Mouse (Mus musculus) heart, adult 2 months (tissue): ENCODE measurements around the gene Sept11. TPM values are rescaled to one million over a fixed set of nuclear protein-coding genes. Genes with fewer than 3 reads are reported as not detected.
A peak's percentile ranks its signal among the peaks of the same experiment; 100 is the strongest.

ENCODE experiments used
- DNase-seq, 2 experiments: peaks; one replicate each; pipeline ENCODE4 v3.0.0; 2021
- H3K27ac ChIP-seq: fragments of 200-600 bp; 2 replicates; pipeline ENCODE4 v1.8.1; 2022
- H3K27me3 ChIP-seq: fragments of 200-500 bp; 2 replicates; pipeline ENCODE4 v1.6.1; 2012; ENCODE audit warnings: mild to moderate bottlenecking, low read length, inconsistent platforms, mixed read lengths; ENCODE audit not compliant: control insufficient read depth, insufficient read depth
- H3K36me3 ChIP-seq: fragments of 200-500 bp; 2 replicates; pipeline ENCODE4 v1.6.1; 2012; ENCODE audit warnings: low read length, inconsistent platforms; ENCODE audit not compliant: control insufficient read depth, insufficient read depth
- H3K4me1 ChIP-seq: fragments of 200-500 bp; 2 replicates; pipeline ENCODE4 v1.6.1; 2011; ENCODE audit warnings: low read length; ENCODE audit not compliant: control insufficient read depth, insufficient read depth
- H3K4me3 ChIP-seq: fragments of 200-600 bp; 2 replicates; pipeline ENCODE4 v1.8.1; 2022
- H3K79me2 ChIP-seq: fragments of 200-500 bp; replicated peaks from 2 replicates; pipeline ENCODE4 v1.6.1; 2012; ENCODE audit warnings: mild to moderate bottlenecking, inconsistent platforms, low read length, moderate library complexity, mixed read lengths; ENCODE audit not compliant: control insufficient read depth, insufficient read depth
- H3K9ac ChIP-seq: fragments of 200-500 bp; 2 replicates; pipeline ENCODE4 v1.6.1; 2012; ENCODE audit warnings: low read depth, mild to moderate bottlenecking, control low read depth, inconsistent platforms, low read length, mixed read lengths
- CTCF ChIP-seq: fragments of 200-600 bp; IDR thresholded peaks from 2 replicates; pipeline ENCODE4 v1.8.1; 2022; ENCODE audit warnings: antibody characterized with exemption, mild to moderate bottlenecking, moderate library complexity
- EP300 ChIP-seq: fragments of 200-500 bp; IDR thresholded peaks from 2 replicates; pipeline ENCODE4 v1.6.1; 2011; ENCODE audit warnings: low read depth, low read length, control low read depth; ENCODE audit not compliant: insufficient read depth
- POLR2A ChIP-seq: fragments of 200-500 bp; IDR thresholded peaks from 2 replicates; pipeline ENCODE4 v1.6.1; 2011; ENCODE audit warnings: mild to moderate bottlenecking, low read depth, low read length, control low read depth; ENCODE audit not compliant: insufficient read depth
- WGBS: fragments of 180-500 bp; shearing (Covaris S2); methylation state at CpG from one replicate; pipeline ENCODE4 v1.1.7; 2018; 5-methylcytosine and 5-hydroxymethylcytosine counted together
- intact Hi-C: fragments of 180-260 bp; cut with DNase I; formaldehyde crosslinking; loops from one replicate; pipeline ENCODE4 v1.15.1; 2025
- polyA plus RNA-seq: library from polyadenylated mRNA; depleted of rRNA; stranded (reverse); fragments of >200 nt; gene quantifications from 2 replicates; pipeline ENCODE4 v1.2.3, GENCODE M21; 2012; rRNA removed
- total RNA-seq, 2 experiments: library from RNA; stranded (reverse); gene quantifications; 2 replicates each; pipeline ENCODE4 v1.2.3; 2021

Sept11 gene
- total and polyA plus RNA-seq, 3 experiments: 15.6 to 34.0 (median 25.7) TPM

DNA sequence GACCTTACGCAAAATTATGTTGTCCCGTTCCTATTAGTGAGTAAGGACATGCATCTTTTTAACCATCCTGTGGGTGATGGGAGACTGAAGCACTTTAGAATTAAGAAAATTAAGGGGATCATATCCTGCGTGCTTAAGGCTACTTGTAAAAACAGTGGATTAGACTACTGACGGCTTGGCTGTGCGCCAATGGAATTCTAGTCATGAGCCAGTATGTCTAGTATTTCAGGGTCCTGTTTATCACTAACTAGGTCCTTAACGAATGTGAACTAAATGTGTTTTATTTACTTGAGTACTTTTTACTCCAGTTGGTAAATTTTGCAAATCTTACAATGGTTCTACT is 113.7 kb downstream of the Sept11 start:
- no peaks in the 10 kb centered on the region; the same call in none of the 2 replicates for H3K79me2 ChIP-seq
- H3K27ac ChIP-seq: peak overlapping the region; percentile 100
- intact Hi-C loops: no loop called here
- no peak for TF ChIP-seq POLR2A
- peaks cover 2% of the 10 kb centered on the region for H3K4me1 ChIP-seq
- DNase-seq: no peak
- no peaks in the 10 kb centered on the region for H3K27me3 ChIP-seq
- WGBS: 3% methylated on average over 6 of the region's 6 CpGs
- peaks cover 9% of the 10 kb centered on the region for H3K36me3 ChIP-seq
- peak overlapping the region; percentile 77 for H3K4me3 ChIP-seq
- H3K9ac ChIP-seq: peak overlapping the region; percentile 65; the same call in 1 of the 2 replicates

GRCm38 (mm10) chr5:93207555-93207954 is 114.3 kb downstream of the Sept11 start:
- no peak overlapping the region for H3K4me3 ChIP-seq
- H3K36me3 ChIP-seq: peaks cover 8% of the 10 kb centered on the region
- H3K9ac ChIP-seq: no peak overlapping the region
- peak overlapping the region; percentile 100; the same call in 1 of the 2 replicates for H3K27ac ChIP-seq
- WGBS: 89% methylated on average over 1 of the region's 1 CpGs
- H3K27me3 ChIP-seq: no peaks in the 10 kb centered on the region
- TF ChIP-seq EP300 (no peak), CTCF (no peak), POLR2A (no peak)
- intact Hi-C loops: no loop called here
- peaks cover 2% of the 10 kb centered on the region for H3K4me1 ChIP-seq
- no peaks in the 10 kb centered on the region; the same call in none of the 2 replicates for H3K79me2 ChIP-seq
- DNase-seq: no peak

- Histone ChIP-seq H3K27ac (no peak overlapping the region), H3K27me3 (no peaks in the 10 kb centered on the region), H3K4me1 (peaks cover 2% of the 10 kb centered on the region), H3K79me2 (no peaks in the 10 kb centered on the region), H3K9ac (no peak overlapping the region), H3K36me3 (no peaks in the 10 kb centered on the region), H3K4me3 (no peak overlapping the region)
- no peak for DNase-seq
- intact Hi-C loops: no loop called here
- WGBS: 82% methylated on average over 3 of the region's 3 CpGs
- TF ChIP-seq POLR2A (no peak), CTCF (no peak), EP300 (no peak)
Measured at GRCm38 (mm10) chr5:93218375-93218774, 125.1 kb downstream of the Sept11 start.

DNA sequence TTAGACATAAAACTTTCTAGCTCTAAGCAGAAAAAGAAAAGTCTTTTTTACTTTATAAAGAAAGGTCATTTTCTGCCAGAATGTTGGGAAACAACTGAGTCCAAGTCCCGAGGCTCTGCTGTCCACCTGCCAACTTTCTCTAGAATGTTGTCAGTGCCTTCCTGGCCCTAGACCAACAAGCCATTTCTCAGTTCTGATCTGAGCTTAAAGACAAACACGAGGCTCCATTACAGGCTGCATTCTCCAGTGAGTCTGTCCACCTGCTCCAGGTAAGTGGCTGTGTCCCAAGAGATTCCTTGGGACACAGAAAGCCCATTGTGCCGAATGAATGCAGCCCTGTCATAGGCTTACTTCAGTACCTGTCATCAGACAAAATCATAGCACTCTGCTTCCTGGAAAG is 128.4 kb downstream of the Sept11 start:
- peaks cover 2% of the 10 kb centered on the region; the same call in 1 of the 2 replicates for H3K27me3 ChIP-seq
- no peak for TF ChIP-seq EP300
- no peak for TF ChIP-seq CTCF
- no peak for TF ChIP-seq POLR2A
- H3K4me3 ChIP-seq: no peak overlapping the region
- H3K27ac ChIP-seq: no peak overlapping the region
- H3K4me1 ChIP-seq: peaks cover 2% of the 10 kb centered on the region
- intact Hi-C loops: no loop called here
- no peaks in the 10 kb centered on the region for H3K36me3 ChIP-seq
- peak; percentile 40 to 41 for DNase-seq
- H3K79me2 ChIP-seq: no peaks in the 10 kb centered on the region
- WGBS: 31% methylated on average over 3 of the region's 3 CpGs
- no peak overlapping the region for H3K9ac ChIP-seq

- no peaks in the 10 kb centered on the region for H3K79me2 ChIP-seq
- DNase-seq: no peak
- H3K27ac ChIP-seq: no peak overlapping the region
- H3K4me1 ChIP-seq: peaks cover 2% of the 10 kb centered on the region
- no peak overlapping the region for H3K4me3 ChIP-seq
- no peaks in the 10 kb centered on the region for H3K36me3 ChIP-seq
- intact Hi-C loops: no loop called here
- H3K9ac ChIP-seq: no peak overlapping the region
- peaks cover 2% of the 10 kb centered on the region; the same call in 1 of the 2 replicates for H3K27me3 ChIP-seq
- 57% methylated on average over 2 of the region's 2 CpGs for WGBS
- TF ChIP-seq POLR2A (no peak), CTCF (no peak), EP300 (no peak)
Measured at GRCm38 (mm10) chr5:93224549-93224948, 131.3 kb downstream of the Sept11 start.

Other genes starting within 250 kb of the Sept11 start
- under 1 TPM in 1 of 2 experiments, not detected in 1; 0.08 TPM for gene Sowahb, start 48.4 kb upstream of the Sept11 start, total RNA-seq
- 0.04 TPM in 1 of 2 replicates, not detected in the other for gene Sowahb, start 48.4 kb upstream of the Sept11 start, polyA plus RNA-seq
- gene Ccni, start 113.1 kb downstream of the Sept11 start, total RNA-seq: 100 to 1,000 TPM; 147 to 166 TPM
- gene Ccni, start 113.1 kb downstream of the Sept11 start, polyA plus RNA-seq: 56.5 and 119 TPM in 2 replicates
- under 1 TPM; 0.57 to 0.59 TPM for gene 2010109A12Rik, start 113.1 kb downstream of the Sept11 start, total RNA-seq
- gene 2010109A12Rik, start 113.1 kb downstream of the Sept11 start, polyA plus RNA-seq: not detected in 2 replicates
- 10 to 100 TPM; 12.3 to 13.5 TPM for gene Ccng2, start 173.8 kb downstream of the Sept11 start, total RNA-seq
- gene Ccng2, start 173.8 kb downstream of the Sept11 start, polyA plus RNA-seq: 7.2 and 13.3 TPM in 2 replicates